Mouse (Mus musculus) heart, postnatal 0 days (tissue): ENCODE data around the gene St6galnac3.

Experiments
- CTCF ChIP-seq: IDR thresholded peaks from 2 replicates; pipeline ENCODE4 v1.5.1; 2016; ENCODE audit warnings: antibody characterized with exemption, control low read depth, low read depth
- EP300 ChIP-seq: IDR thresholded peaks from 2 replicates; pipeline ENCODE4 v1.6.1; 2016; ENCODE audit warnings: antibody characterized with exemption, low read depth

GRCm38 (mm10) chr3:153248029-153248428 is 476.9 kb downstream of the St6galnac3 start:
- TF ChIP-seq EP300 (no peak), CTCF (peak; percentile 28; the same call in 1 of the 2 replicates)
